Mouse (Mus musculus) activated CD4-positive, CD25-positive, alpha-beta regulatory T cell, adult 4 months (primary cell): ENCODE data around the gene Olfr243. TPM values are rescaled to one million over a fixed set of nuclear protein-coding genes. Genes with fewer than 3 reads are reported as not detected.
"Not testable (repeated sequence)": the region's sequence is repeated elsewhere in the genome, so short reads cannot be mapped to it uniquely, and the experiment has no call there.

Experiments used
- ATAC-seq: one replicate; pipeline ENCODE4 v1.8.0; 2017
- polyA plus RNA-seq, 2 experiments: library from polyadenylated mRNA; unstranded; fragments of 100-300 nt; shearing (Covaris generic); gene quantifications; one replicate each; pipeline ENCODE4 v1.2.1; 2017

Olfr243 gene
- not detected for polyA plus RNA-seq

DNA sequence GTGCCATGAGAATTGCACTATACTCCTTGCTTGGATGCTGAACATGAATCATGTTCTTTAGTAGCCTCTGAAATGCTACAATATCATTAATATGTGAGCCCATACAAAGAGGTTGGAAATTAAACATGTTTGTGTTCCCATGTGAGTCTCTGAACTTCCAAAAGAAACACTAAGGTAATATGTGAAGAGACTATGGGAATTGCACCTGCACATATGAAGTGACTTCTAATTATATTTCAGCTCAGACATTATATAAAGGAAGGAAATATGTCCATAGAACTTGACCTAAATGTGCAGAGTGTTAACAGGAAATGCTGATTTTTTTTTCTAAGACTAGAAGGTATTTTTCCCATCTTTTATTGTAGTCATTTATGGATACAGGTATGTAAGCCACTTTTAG is at the start of gene Olfr243:
TSS of gene Olfr243 (plus strand) at position 301 of the 400 bp plus-strand sequence.
- no peak for ATAC-seq

GRCm38 (mm10) chr7:103671091-103671490 is 43.4 kb upstream of the Olfr243 start, which contains the start of gene Olfr624:
TSS of gene Olfr624 (minus strand) at chr7:103671191.
- ATAC-seq = no peak

DNA sequence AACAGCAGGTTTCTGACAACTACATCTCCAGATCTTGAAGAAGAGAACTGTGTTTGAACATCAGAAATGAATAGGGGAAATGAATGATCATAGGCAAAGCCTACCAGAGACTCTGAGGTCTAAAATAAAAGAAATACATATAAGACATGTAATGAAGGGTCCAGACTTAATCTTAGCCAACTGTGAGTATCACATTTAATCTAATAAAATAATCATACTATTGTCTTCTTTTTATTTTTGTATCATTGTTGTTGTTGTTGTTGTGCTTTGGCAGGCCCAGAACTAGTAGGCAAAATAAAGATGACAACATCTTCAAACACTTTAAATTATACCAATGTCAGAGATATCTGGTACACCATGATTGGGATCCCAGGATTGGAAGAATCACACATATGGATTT is 32.1 kb upstream of the Olfr243 start, which contains the start of gene Olfr625-ps1:
TSS of gene Olfr625-ps1 (plus strand) at position 301 of the 400 bp plus-strand sequence.
- ATAC-seq = no peak

DNA sequence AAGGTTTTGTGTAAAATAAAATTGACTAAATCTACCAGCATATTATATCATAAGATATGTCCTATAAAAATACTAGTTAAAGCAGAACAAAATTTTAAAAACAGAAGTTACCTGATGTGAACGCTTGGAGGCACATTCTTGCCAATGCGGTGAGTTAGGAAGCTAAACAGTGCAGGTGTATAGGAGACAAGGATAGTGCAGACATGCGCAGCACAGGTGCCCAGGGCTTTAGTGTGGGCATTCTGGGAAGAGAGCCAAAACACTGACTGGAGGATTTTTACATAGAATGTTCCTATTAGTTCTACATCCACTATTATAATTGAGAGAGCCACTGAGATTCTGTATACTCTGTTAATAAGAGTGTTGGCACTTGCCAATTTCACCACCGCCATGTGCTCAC is 15.0 kb upstream of the Olfr243 start:
- no peak for ATAC-seq

DNA sequence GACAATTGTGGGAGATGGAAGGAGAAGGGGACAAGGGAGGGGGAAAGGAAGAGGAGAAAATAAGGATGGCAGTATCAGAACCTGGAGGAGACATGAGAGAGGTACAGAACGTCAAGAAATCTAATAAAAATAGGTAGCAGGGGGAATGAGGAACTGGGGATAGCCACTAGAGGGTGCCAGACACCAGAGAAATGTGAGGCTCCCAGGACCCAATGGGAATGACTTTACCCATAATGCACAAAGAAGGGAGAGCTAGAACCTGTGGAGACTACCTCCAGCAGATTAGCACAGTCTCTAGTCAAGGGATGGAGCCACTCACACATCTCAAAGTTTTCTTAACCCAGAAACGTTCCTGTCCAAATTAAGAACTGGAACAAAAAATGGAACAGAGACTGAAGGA is 2.4 kb upstream of the Olfr243 start:
- ATAC-seq = no peak

DNA sequence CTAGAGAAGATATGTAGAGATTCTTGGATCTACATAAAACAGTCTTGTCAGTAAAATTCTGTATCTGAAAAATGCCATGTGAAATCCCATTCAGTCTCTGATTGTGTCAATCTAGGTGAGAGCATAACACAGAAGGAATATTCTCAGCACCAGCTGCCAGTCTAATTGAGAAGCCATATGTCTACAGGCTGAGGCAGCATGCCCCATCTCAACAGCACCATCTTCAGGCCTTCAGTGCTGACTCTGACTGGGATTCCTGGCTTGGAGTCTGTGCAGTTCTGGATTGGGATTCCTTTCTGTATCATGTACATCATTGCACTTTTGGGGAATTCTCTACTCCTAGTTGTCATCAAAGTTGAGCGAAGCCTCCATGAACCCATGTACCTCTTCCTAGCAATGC is 1.9 kb downstream of the Olfr243 start:
- not testable (repeated sequence) for ATAC-seq

DNA sequence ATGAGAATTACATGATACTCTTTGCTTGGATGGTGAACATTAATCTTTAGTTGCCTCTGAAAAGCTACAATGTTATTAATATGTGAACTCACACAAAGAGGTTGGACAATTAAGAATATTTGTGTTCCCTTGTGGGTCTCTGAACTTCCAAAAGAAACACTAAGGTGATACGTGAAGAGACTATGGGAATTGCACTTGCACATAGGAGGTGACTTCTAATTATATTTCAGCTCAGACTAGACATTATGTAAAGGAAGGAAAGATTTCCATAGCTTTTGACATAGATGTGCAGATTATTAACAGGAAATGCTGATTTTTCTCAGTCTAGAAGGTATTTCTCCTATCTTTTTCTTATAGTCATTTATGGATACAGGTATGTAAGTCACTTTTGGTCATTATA is 15.6 kb downstream of the Olfr243 start, which contains the start of gene Olfr628:
TSS of gene Olfr628 (plus strand) at position 301 of the 400 bp plus-strand sequence.
- ATAC-seq = no peak

DNA sequence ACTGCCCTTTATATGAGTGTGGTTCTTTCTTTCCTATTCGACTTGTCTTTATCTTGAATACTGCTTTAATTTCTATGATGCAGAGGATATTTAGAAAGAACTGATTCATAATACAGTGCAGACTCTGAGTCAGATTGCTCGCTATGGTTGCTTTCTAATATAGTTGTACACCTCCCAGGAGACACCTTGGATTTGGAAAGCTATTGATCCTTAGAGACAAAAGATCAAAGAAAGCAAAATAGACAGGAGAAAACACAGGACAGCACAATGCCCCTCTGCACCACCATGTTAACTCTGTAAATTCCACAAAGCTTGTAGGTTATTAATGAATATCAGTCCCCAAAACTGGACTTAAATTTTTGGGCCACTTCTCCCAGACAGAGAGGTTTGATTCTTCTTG is 30.4 kb downstream of the Olfr243 start, which contains the start of gene Olfr629:
TSS of gene Olfr629 (minus strand) at position 101 of the 400 bp plus-strand sequence.
- ATAC-seq = no peak

DNA sequence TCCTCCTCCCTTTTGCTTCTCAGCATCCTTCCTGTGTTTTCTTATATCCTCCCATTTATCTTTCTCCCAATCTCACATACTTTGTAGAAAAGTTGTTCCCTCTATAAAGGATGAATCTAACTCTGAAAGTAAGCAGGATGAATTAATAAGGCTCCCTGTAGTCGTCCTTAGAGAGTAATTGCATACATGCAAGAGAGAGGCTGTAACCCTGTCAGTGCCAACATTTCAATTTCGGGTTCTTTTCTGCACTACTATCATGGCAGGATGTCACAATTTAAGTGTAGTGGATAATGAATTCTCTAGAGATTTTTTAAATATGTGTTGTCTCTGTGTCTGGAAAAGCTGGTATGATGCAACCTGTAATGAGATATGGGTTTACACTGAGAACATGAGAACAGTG is 42.8 kb downstream of the Olfr243 start, which contains the start of gene Olfr630:
TSS of gene Olfr630 (minus strand) at position 101 of the 400 bp plus-strand sequence.
- ATAC-seq = no peak

DNA sequence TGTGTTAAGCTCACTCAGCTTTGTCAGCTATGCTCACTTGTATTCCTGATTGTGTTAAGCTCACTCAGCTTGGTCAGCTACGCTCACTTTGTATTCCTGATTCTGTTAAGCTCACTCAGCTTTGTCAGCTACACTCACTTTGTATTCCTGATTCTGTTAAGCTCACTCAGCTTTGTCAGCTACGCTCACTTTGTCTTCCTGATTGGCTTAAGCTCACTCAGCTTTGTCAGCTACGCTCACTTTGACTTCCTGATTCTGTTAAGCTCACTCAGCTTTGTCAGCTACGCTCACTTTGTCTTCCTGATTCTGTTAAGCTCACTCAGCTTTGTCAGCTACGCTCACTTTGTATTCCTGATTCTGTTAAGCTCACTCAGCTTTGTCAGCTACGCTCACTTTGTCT is 47.7 kb downstream of the Olfr243 start:
- not testable (repeated sequence) for ATAC-seq

GRCm38 (mm10) chr7:103767687-103768086 is 53.2 kb downstream of the Olfr243 start:
- ATAC-seq = not testable (repeated sequence)

Other genes with a start within 250 kb of the Olfr243 start
- not detected for gene Olfr608, start 244.8 kb upstream of the Olfr243 start, polyA plus RNA-seq
- gene Olfr609, start 216.6 kb upstream of the Olfr243 start, polyA plus RNA-seq = not detected
- gene Olfr610, start 202.5 kb upstream of the Olfr243 start, polyA plus RNA-seq = not detected
- not detected for gene Olfr611, start 193.8 kb upstream of the Olfr243 start, polyA plus RNA-seq
- gene Olfr612, start 172.0 kb upstream of the Olfr243 start, polyA plus RNA-seq = not detected
- gene Olfr613, start 166.6 kb upstream of the Olfr243 start, polyA plus RNA-seq = not detected
- gene Olfr615, start 158.6 kb upstream of the Olfr243 start, polyA plus RNA-seq = not detected
- not detected for gene Olfr616, start 145.5 kb upstream of the Olfr243 start, polyA plus RNA-seq
- gene Olfr617, start 141.6 kb upstream of the Olfr243 start, polyA plus RNA-seq = not detected
- gene Olfr618, start 124.6 kb upstream of the Olfr243 start, polyA plus RNA-seq = not detected
- gene Olfr619, start 114.1 kb upstream of the Olfr243 start, polyA plus RNA-seq = not detected
- gene Olfr620, start 102.1 kb upstream of the Olfr243 start, polyA plus RNA-seq = 1 to 10 TPM in 1 of 2 experiments, not detected in 1; 1.3 TPM
- gene Olfr622, start 72.0 kb upstream of the Olfr243 start, polyA plus RNA-seq = not detected
- gene Olfr623, start 51.0 kb upstream of the Olfr243 start, polyA plus RNA-seq = not detected
- not detected for gene Olfr624, start 43.5 kb upstream of the Olfr243 start, polyA plus RNA-seq
- gene Olfr625-ps1, start 32.0 kb upstream of the Olfr243 start, polyA plus RNA-seq = not detected
- gene Olfr628, start 15.7 kb downstream of the Olfr243 start, polyA plus RNA-seq = not detected
- not detected for gene Olfr629, start 30.3 kb downstream of the Olfr243 start, polyA plus RNA-seq
- not detected for gene Olfr630, start 42.7 kb downstream of the Olfr243 start, polyA plus RNA-seq
- not detected for gene Olfr69, start 56.9 kb downstream of the Olfr243 start, polyA plus RNA-seq
- not detected for gene Olfr68, start 65.0 kb downstream of the Olfr243 start, polyA plus RNA-seq
- not detected for gene Olfr67, start 77.2 kb downstream of the Olfr243 start, polyA plus RNA-seq
- 100 to 1,000 TPM in 1 of 2 experiments, 1 to 10 TPM in 1; 1.3 to 103 TPM for gene Hbb-bt, start 99.3 kb downstream of the Olfr243 start, polyA plus RNA-seq
- 100 to 1,000 TPM in 1 of 2 experiments, 1 to 10 TPM in 1; 8.3 to 367 TPM for gene Hbb-bs, start 113.4 kb downstream of the Olfr243 start, polyA plus RNA-seq
- gene Hbb-bh2, start 125.8 kb downstream of the Olfr243 start, polyA plus RNA-seq = not detected
- gene Hbb-bh1, start 128.5 kb downstream of the Olfr243 start, polyA plus RNA-seq = not detected
- not detected for gene Hbb-y, start 138.5 kb downstream of the Olfr243 start, polyA plus RNA-seq
- gene Olfr66, start 171.6 kb downstream of the Olfr243 start, polyA plus RNA-seq = under 1 TPM in 1 of 2 experiments, not detected in 1; 0.19 TPM
- gene Olfr64, start 179.8 kb downstream of the Olfr243 start, polyA plus RNA-seq = not detected
- gene Olfr65, start 188.8 kb downstream of the Olfr243 start, polyA plus RNA-seq = not detected
- gene Olfr631, start 214.2 kb downstream of the Olfr243 start, polyA plus RNA-seq = not detected
- gene Olfr632, start 219.7 kb downstream of the Olfr243 start, polyA plus RNA-seq = not detected
- not detected for gene Olfr633, start 229.8 kb downstream of the Olfr243 start, polyA plus RNA-seq